Mouse (Mus musculus) liver, embryonic 14.5 days (tissue): ENCODE results near the gene Stk24. TPM values are rescaled to one million over a fixed set of nuclear protein-coding genes. Genes with fewer than 3 reads are reported as not detected.

Source experiments
- ATAC-seq: fragments of 200-750 bp; cut with Nextera tagmentation; 2 replicates; pipeline ENCODE4 v1.8.0; 2017; ENCODE audit warnings: moderate number of reproducible peaks, mild to moderate bottlenecking, moderate library complexity; ENCODE audit not compliant: insufficient read depth
- DNase-seq, 3 experiments: peaks; one replicate each; pipeline ENCODE4 v3.0.0-alpha.2; 2012 to 2013; ENCODE audit warnings: low read depth in 3 of 3, low spot score in 3 of 3
- H3K27ac ChIP-seq: fragments of 300-500 bp; sonication (generic); 2 replicates; pipeline ENCODE4 v1.5.1; 2014; ENCODE audit warnings: moderate library complexity, mild to moderate bottlenecking, control low read depth, inconsistent platforms
- H3K27me3 ChIP-seq: fragments of 300-500 bp; sonication (generic); 2 replicates; pipeline ENCODE4 v1.6.1; 2014; ENCODE audit warnings: mild to moderate bottlenecking, low read length, moderate library complexity; ENCODE audit not compliant: control insufficient read depth, insufficient read depth
- H3K36me3 ChIP-seq: fragments of 300-500 bp; sonication (generic); replicated peaks from 2 replicates; pipeline ENCODE4 v1.6.1; 2014; ENCODE audit warnings: low read depth; ENCODE audit not compliant: control insufficient read depth, insufficient read depth
- H3K4me1 ChIP-seq, 2 experiments: fragments of 200-500 bp in 1 of 2; fragments of 300-500 bp in 1 of 2; sonication (generic) in 1 of 2; replicated peaks; 2 replicates each; pipeline ENCODE4 v1.6.1; 2012 to 2014; ENCODE audit warnings: antibody characterized with exemption in 1 of 2, inconsistent platforms in 1 of 2, low read length in 1 of 2; ENCODE audit not compliant: control insufficient read depth in 2 of 2, insufficient read depth in 2 of 2
- H3K4me2 ChIP-seq: fragments of 300-500 bp; sonication (generic); 2 replicates; pipeline ENCODE4 v1.6.1; 2014; ENCODE audit warnings: low read depth, mild to moderate bottlenecking, control low read depth, moderate library complexity
- H3K4me3 ChIP-seq, 2 experiments: fragments of 200-500 bp in 1 of 2; fragments of 300-500 bp in 1 of 2; sonication (generic) in 1 of 2; 2 replicates each; pipeline ENCODE4 v1.5.1; 2012 to 2014; ENCODE audit warnings: low read depth in 2 of 2, low read length in 2 of 2, mild to moderate bottlenecking in 2 of 2, control low read depth in 1 of 2, inconsistent platforms in 1 of 2, moderate library complexity in 1 of 2; ENCODE audit not compliant: insufficient read depth in 1 of 2
- H3K9ac ChIP-seq: fragments of 300-500 bp; sonication (generic); replicated peaks from 2 replicates; pipeline ENCODE4 v1.6.1; 2014; ENCODE audit warnings: mild to moderate bottlenecking, control low read depth, moderate library complexity
- H3K9me3 ChIP-seq: fragments of 300-500 bp; sonication (generic); 2 replicates; pipeline ENCODE4 v1.6.1; 2016; ENCODE audit warnings: low read length, mixed read lengths; ENCODE audit not compliant: control insufficient read depth
- CTCF ChIP-seq: IDR thresholded peaks from 2 replicates; pipeline ENCODE4 v1.5.1; 2016; ENCODE audit warnings: antibody characterized with exemption, low read depth, control low read depth
- EP300 ChIP-seq: IDR thresholded peaks from 2 replicates; pipeline ENCODE4 v1.6.1; 2016; ENCODE audit warnings: antibody characterized with exemption, low read depth
- WGBS: fragments of 180-500 bp; shearing (Covaris S2); extraction: QIAGEN DNeasy Blood & Tissue Kit; methylation state at CpG from one replicate; pipeline ENCODE4 v1.1.7; 2014; ENCODE audit not compliant: insufficient replicate concordance; 5-methylcytosine and 5-hydroxymethylcytosine counted together
- polyA plus RNA-seq, 2 experiments: library from polyadenylated mRNA; depleted of rRNA in 1 of 2; stranded (reverse) in 1 of 2; unstranded in 1 of 2; fragments of >200 nt; fragmentation: Nextera tagmentation in 1 of 2; extraction: Ambion mirVana in 1 of 2; gene quantifications; 2 replicates each; pipeline versions ENCODE4 v1.2.1 to v1.2.3; 2012 to 2014

Stk24 gene
- polyA plus RNA-seq, 2 experiments: 22.5 to 31.0 TPM

- H3K4me3 ChIP-seq: no peak overlapping the region
- H3K27me3 ChIP-seq: no peaks in the 10 kb centered on the region
- 54% methylated on average over 3 of the region's 3 CpGs for WGBS
These were observed 29.1 kb upstream of the Stk24 start for GRCm38 (mm10) chr14:121408944-121409343.

GRCm38 (mm10) chr14:121406943-121407342 is 27.1 kb upstream of the Stk24 start:
- Histone ChIP-seq H3K27ac (no peak overlapping the region), H3K27me3 (no peaks in the 10 kb centered on the region), H3K4me2 (no peak overlapping the region), H3K9me3 (no peaks in the 10 kb centered on the region), H3K9ac (no peak overlapping the region), H3K4me1 (0 out of 4 replicates have a peak, but pooled peaks cover 0 to 3% of the 10 kb centered on the region in 2 experiments), H3K4me3 (no peak overlapping the region), H3K36me3 (no peaks in the 10 kb centered on the region)
- TF ChIP-seq EP300 (no peak), CTCF (no peak)
- ATAC-seq (no peak), DNase-seq (no peak)
- 69% methylated on average over 7 of the region's 7 CpGs for WGBS

More at GRCm38 (mm10) chr14:121408944-121409343, 29.1 kb upstream of the Stk24 start:
- H3K36me3 ChIP-seq: no peaks in the 10 kb centered on the region
- H3K4me2 ChIP-seq: no peak overlapping the region
- TF ChIP-seq CTCF: no peak
- no peak for TF ChIP-seq EP300
- ATAC-seq (no peak), DNase-seq (no peak)
- 0 out of 4 replicates have a peak, but pooled peaks cover 0 to 3% of the 10 kb centered on the region in 2 experiments for H3K4me1 ChIP-seq
- H3K9me3 ChIP-seq: no peaks in the 10 kb centered on the region
- no peak overlapping the region for H3K27ac ChIP-seq
- no peak overlapping the region for H3K9ac ChIP-seq

- no peak overlapping the region for H3K27ac ChIP-seq
- ATAC-seq (no peak; the same call in 1 of the 2 replicates), DNase-seq (no peak)
- TF ChIP-seq CTCF: no peak
- no peak for TF ChIP-seq EP300
- H3K4me3 ChIP-seq: peak overlapping the region in 1 of 2 experiments; percentile 5; a peak in 2 of 4 replicates
- 0 out of 4 replicates have a peak, but pooled peaks cover 0 to 3% of the 10 kb centered on the region in 2 experiments for H3K4me1 ChIP-seq
- H3K36me3 ChIP-seq: no peaks in the 10 kb centered on the region
- no peaks in the 10 kb centered on the region for H3K27me3 ChIP-seq
- 42% methylated on average over 15 of the region's 15 CpGs for WGBS
- no peak overlapping the region for H3K9ac ChIP-seq
- H3K4me2 ChIP-seq: peak overlapping the region; percentile 49
- no peaks in the 10 kb centered on the region for H3K9me3 ChIP-seq
These were observed 25.7 kb upstream of the Stk24 start for GRCm38 (mm10) chr14:121405546-121405945.

GRCm38 (mm10) chr14:121405120-121405519 is 25.3 kb upstream of the Stk24 start:
- no peak for ATAC-seq
- H3K9ac ChIP-seq: no peak overlapping the region
- no peak overlapping the region for H3K27ac ChIP-seq
- no peak for DNase-seq
- no peaks in the 10 kb centered on the region for H3K27me3 ChIP-seq
- 0 out of 4 replicates have a peak, but pooled peaks cover 0 to 3% of the 10 kb centered on the region in 2 experiments for H3K4me1 ChIP-seq
- H3K4me2 ChIP-seq: peak overlapping the region; percentile 49
- TF ChIP-seq EP300 (no peak), CTCF (no peak)
- WGBS: 47% methylated on average over 13 of the region's 13 CpGs
- no peaks in the 10 kb centered on the region for H3K9me3 ChIP-seq
- no peaks in the 10 kb centered on the region for H3K36me3 ChIP-seq
- H3K4me3 ChIP-seq: no peak overlapping the region

- no peak for DNase-seq
- H3K9ac ChIP-seq: no peak overlapping the region
- H3K9me3 ChIP-seq: no peaks in the 10 kb centered on the region
- TF ChIP-seq EP300 (no peak), CTCF (peak; percentile 38)
- WGBS: 68% methylated on average over 6 of the region's 6 CpGs
- no peak overlapping the region for H3K4me2 ChIP-seq
- H3K36me3 ChIP-seq: no peaks in the 10 kb centered on the region
- no peaks in the 10 kb centered on the region for H3K27me3 ChIP-seq
- H3K4me3 ChIP-seq: no peak overlapping the region
- no peak for ATAC-seq
- H3K4me1 ChIP-seq: no peaks in the 10 kb centered on the region
- H3K27ac ChIP-seq: no peak overlapping the region
These were observed 19.9 kb upstream of the Stk24 start for GRCm38 (mm10) chr14:121399676-121400075.
